Mouse (Mus musculus): ENCODE measurements around the gene Dnajc6.

GRCm38 (mm10) chr4:101578720-101579119 lies 82.3 kb downstream of the Dnajc6 start:
- TF ChIP-seq CTCF (IDR thresholded peaks at IDR 0.05; ENCODE audit: borderline replicate concordance, insufficient read depth, low read depth, low read length) = no peak
- no peak for TF ChIP-seq POLR2A (IDR thresholded peaks at IDR 0.05; ENCODE audit: borderline replicate concordance, insufficient read depth, low read length)

Measured in cerebellum, adult 2 months (tissue).